Mouse (Mus musculus) midbrain, embryonic 10.5 days (tissue): Measurements from ENCODE around the gene Coasy. TPM values are rescaled to one million over a fixed set of nuclear protein-coding genes. Genes with fewer than 3 reads are reported as not detected.

Experiments
- DNase-seq: peaks from one replicate; pipeline ENCODE4 v3.0.0-alpha.2; 2017; ENCODE audit warnings: low spot score
- H3K27ac ChIP-seq: fragments of 300-500 bp; sonication (generic); replicated peaks from 2 replicates; pipeline ENCODE4 v1.5.1; 2016; ENCODE audit warnings: mild to moderate bottlenecking
- H3K27me3 ChIP-seq: fragments of 300-500 bp; sonication (generic); 2 replicates; pipeline ENCODE4 v1.6.1; 2016; ENCODE audit warnings: low read depth, mild to moderate bottlenecking; ENCODE audit not compliant: poor library complexity, severe bottlenecking
- H3K36me3 ChIP-seq: fragments of 300-500 bp; sonication (generic); 2 replicates; pipeline ENCODE4 v1.6.1; 2016; ENCODE audit warnings: mild to moderate bottlenecking, moderate library complexity
- H3K4me1 ChIP-seq: fragments of 300-500 bp; sonication (generic); 2 replicates; pipeline ENCODE4 v1.6.1; 2016
- H3K4me3 ChIP-seq: fragments of 300-500 bp; sonication (generic); 2 replicates; pipeline ENCODE4 v1.5.1; 2016; ENCODE audit warnings: mild to moderate bottlenecking, moderate library complexity
- H3K9me3 ChIP-seq: fragments of 300-500 bp; sonication (generic); replicated peaks from 2 replicates; pipeline ENCODE4 v1.6.1; 2016; ENCODE audit warnings: mild to moderate bottlenecking
- WGBS: fragments of 180-500 bp; shearing (Covaris S2); methylation state at CpG from one replicate; pipeline ENCODE4 v1.1.7; 2016; 5-methylcytosine and 5-hydroxymethylcytosine counted together
- polyA plus RNA-seq: library from polyadenylated mRNA; unstranded; fragments of >200 nt; fragmentation: Nextera tagmentation; extraction: Ambion mirVana; gene quantifications from 2 replicates; pipeline ENCODE4 v1.2.1, GENCODE M21; 2016

Gene Coasy
- polyA plus RNA-seq, 1 experiment from 2014 or later, result 57.5 TPM

GRCm38 (mm10) chr11:101066549-101067412 lies 15.6 kb upstream of the Coasy start:
- H3K27me3 ChIP-seq, result peaks cover 35% of the 10 kb centered on the region
- H3K4me3 ChIP-seq, result peak overlapping the region; percentile 49
- no peaks in the 10 kb centered on the region for H3K9me3 ChIP-seq
- peak overlapping the region; percentile 14 for H3K27ac ChIP-seq
- peak; percentile 88 for DNase-seq
- H3K4me1 ChIP-seq, result peaks cover 43% of the 10 kb centered on the region
- H3K36me3 ChIP-seq, result peaks cover 24% of the 10 kb centered on the region
- 24% methylated on average over 18 of the region's 18 CpGs for WGBS

GRCm38 (mm10) chr11:101069391-101070188 lies 12.8 kb upstream of the Coasy start, which contains the start of gene Naglu:
Naglu (plus strand) TSS chr11:101070012.
- no peaks in the 10 kb centered on the region for H3K9me3 ChIP-seq
- H3K27ac ChIP-seq, result peak within 1 kb of the TSS; percentile 88
- DNase-seq, result peak; percentile 96
- peak within 1 kb of the TSS; percentile 75 for H3K4me3 ChIP-seq
- WGBS, result 5% methylated on average over 35 of the region's 35 CpGs
- H3K4me1 ChIP-seq, result peaks cover 32% of the 10 kb centered on the region
- H3K36me3 ChIP-seq, result no peaks in the 10 kb centered on the region
- H3K27me3 ChIP-seq, result peaks cover 42% of the 10 kb centered on the region

GRCm38 (mm10) chr11:101070189-101070527 lies 12.2 kb upstream of the Coasy start:
- no peak for DNase-seq
- no peaks in the 10 kb centered on the region for H3K36me3 ChIP-seq
- H3K9me3 ChIP-seq, result no peaks in the 10 kb centered on the region
- peak overlapping the region; percentile 75 for H3K4me3 ChIP-seq
- H3K27me3 ChIP-seq, result peaks cover 42% of the 10 kb centered on the region
- 1% methylated on average over 36 of the region's 36 CpGs for WGBS
- peaks cover 32% of the 10 kb centered on the region for H3K4me1 ChIP-seq
- H3K27ac ChIP-seq, result peak overlapping the region; percentile 88

GRCm38 (mm10) chr11:101070987-101071386 lies 11.4 kb upstream of the Coasy start:
- 77% methylated on average over 6 of the region's 6 CpGs for WGBS

GRCm38 (mm10) chr11:101071810-101072428 lies 10.4 kb upstream of the Coasy start:
- Histone ChIP-seq H3K36me3 (peaks cover 8% of the 10 kb centered on the region; the same call in 1 of the 2 replicates), H3K27me3 (peaks cover 54% of the 10 kb centered on the region), H3K4me1 (peaks cover 22% of the 10 kb centered on the region), H3K27ac (no peak overlapping the region), H3K4me3 (no peak overlapping the region; the same call in none of the 2 replicates), H3K9me3 (no peaks in the 10 kb centered on the region)
- DNase-seq, result no peak
- WGBS, result 71% methylated on average over 14 of the region's 14 CpGs

More at GRCm38 (mm10) chr11:101070987-101071386, 11.4 kb upstream of the Coasy start:
- no peak for DNase-seq
- Histone ChIP-seq H3K4me1 (peaks cover 31% of the 10 kb centered on the region), H3K27me3 (peaks cover 45% of the 10 kb centered on the region), H3K4me3 (peak overlapping the region; percentile 75), H3K36me3 (no peaks in the 10 kb centered on the region), H3K27ac (no peak overlapping the region), H3K9me3 (no peaks in the 10 kb centered on the region)

GRCm38 (mm10) chr11:101078121-101078520 lies 4.2 kb upstream of the Coasy start, which contains the start of gene Hsd17b1:
Hsd17b1 (plus strand) TSS chr11:101078411.
- peaks cover 8% of the 10 kb centered on the region; the same call in 1 of the 2 replicates for H3K36me3 ChIP-seq
- H3K27ac ChIP-seq, result no peak within 1 kb of the TSS
- WGBS, result 72% methylated on average over 9 of the region's 9 CpGs
- peaks cover 19% of the 10 kb centered on the region for H3K4me1 ChIP-seq
- H3K9me3 ChIP-seq, result no peaks in the 10 kb centered on the region
- H3K4me3 ChIP-seq, result no peak within 1 kb of the TSS
- H3K27me3 ChIP-seq, result peaks cover 62% of the 10 kb centered on the region
- no peak for DNase-seq

GRCm38 (mm10) chr11:101079746-101080145 lies 2.6 kb upstream of the Coasy start:
- peak overlapping the region; percentile 21; the same call in 1 of the 2 replicates for H3K4me3 ChIP-seq
- peaks cover 10% of the 10 kb centered on the region for H3K36me3 ChIP-seq
- H3K4me1 ChIP-seq, result peaks cover 32% of the 10 kb centered on the region
- 3% methylated on average over 27 of the region's 27 CpGs for WGBS
- peaks cover 62% of the 10 kb centered on the region for H3K27me3 ChIP-seq
- no peaks in the 10 kb centered on the region for H3K9me3 ChIP-seq
- no peak overlapping the region for H3K27ac ChIP-seq
- DNase-seq, result no peak

- 66% methylated on average over 5 of the region's 5 CpGs for WGBS
- Histone ChIP-seq H3K4me3 (no peak overlapping the region), H3K9me3 (no peaks in the 10 kb centered on the region), H3K27ac (no peak overlapping the region), H3K4me1 (peaks cover 32% of the 10 kb centered on the region), H3K27me3 (peaks cover 62% of the 10 kb centered on the region), H3K36me3 (peaks cover 17% of the 10 kb centered on the region)
- DNase-seq, result no peak
Observed at GRCm38 (mm10) chr11:101080421-101080820, 1.9 kb upstream of the Coasy start.

- peaks cover 21% of the 10 kb centered on the region for H3K36me3 ChIP-seq
- H3K4me3 ChIP-seq, result peak overlapping the region; percentile 79
- no peaks in the 10 kb centered on the region for H3K9me3 ChIP-seq
- H3K27ac ChIP-seq, result peak overlapping the region; percentile 87
- peaks cover 52% of the 10 kb centered on the region for H3K27me3 ChIP-seq
- 7% methylated on average over 10 of the region's 10 CpGs for WGBS
- DNase-seq, result no peak
- peaks cover 44% of the 10 kb centered on the region for H3K4me1 ChIP-seq
Observed at GRCm38 (mm10) chr11:101081659-101082058, 706 bp upstream of the Coasy start.

- DNase-seq, result no peak
- 40% methylated on average over 19 of the region's 19 CpGs for WGBS
- Histone ChIP-seq H3K4me1 (peaks cover 59% of the 10 kb centered on the region), H3K36me3 (peaks cover 18% of the 10 kb centered on the region), H3K9me3 (no peaks in the 10 kb centered on the region), H3K4me3 (peak overlapping the region; percentile 79), H3K27me3 (peaks cover 37% of the 10 kb centered on the region), H3K27ac (peak overlapping the region; percentile 87)
Observed at GRCm38 (mm10) chr11:101083083-101083697, 825 bp downstream of the Coasy start.

- H3K4me1 ChIP-seq, result peaks cover 65% of the 10 kb centered on the region
- 85% methylated on average over 14 of the region's 14 CpGs for WGBS
- H3K4me3 ChIP-seq, result peak overlapping the region; percentile 14; the same call in 1 of the 2 replicates
Observed at GRCm38 (mm10) chr11:101084246-101084645, 1.9 kb downstream of the Coasy start.

GRCm38 (mm10) chr11:101084811-101085210 lies 2.4 kb downstream of the Coasy start:
- Histone ChIP-seq H3K36me3 (peaks cover 31% of the 10 kb centered on the region), H3K27me3 (peaks cover 21% of the 10 kb centered on the region), H3K4me1 (peaks cover 63% of the 10 kb centered on the region), H3K9me3 (no peaks in the 10 kb centered on the region), H3K27ac (no peak overlapping the region), H3K4me3 (no peak overlapping the region)
- no peak for DNase-seq
- 97% methylated on average over 12 of the region's 12 CpGs for WGBS

More at GRCm38 (mm10) chr11:101084246-101084645, 1.9 kb downstream of the Coasy start:
- peaks cover 26% of the 10 kb centered on the region for H3K27me3 ChIP-seq
- H3K9me3 ChIP-seq, result no peaks in the 10 kb centered on the region
- DNase-seq, result no peak
- H3K36me3 ChIP-seq, result peaks cover 26% of the 10 kb centered on the region
- no peak overlapping the region for H3K27ac ChIP-seq
